Mouse (Mus musculus) embryo, embryonic 10.5 days (tissue): ENCODE measurements around the gene Ipmk.
A peak's percentile ranks its signal among the peaks of the same experiment; 100 is the strongest.

ENCODE experiments used
- DNase-seq: peaks from one replicate; pipeline ENCODE4 v3.0.0-alpha.2; 2015; ENCODE audit warnings: low spot score

Gene Ipmk

DNA sequence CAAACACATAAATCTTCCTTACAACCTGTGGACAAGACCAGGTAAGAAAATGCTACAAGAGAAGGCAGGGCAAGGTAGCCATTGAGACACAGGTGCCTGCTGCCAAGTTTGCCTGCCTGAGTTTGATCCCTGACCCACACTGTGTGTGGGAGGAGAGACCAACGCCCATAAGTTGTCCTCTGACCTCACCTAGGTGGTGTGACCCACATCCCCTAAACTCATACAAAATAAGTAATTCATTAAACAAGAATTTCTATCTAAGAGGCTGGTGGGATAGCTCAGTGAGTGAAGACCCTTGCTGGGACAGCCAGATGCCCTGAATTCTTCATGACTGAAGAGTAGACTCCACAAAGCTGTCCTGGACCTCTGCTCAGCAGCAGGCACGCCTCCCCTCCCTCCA, 7.4 kb upstream of the Ipmk start:
- no peak for DNase-seq

DNA sequence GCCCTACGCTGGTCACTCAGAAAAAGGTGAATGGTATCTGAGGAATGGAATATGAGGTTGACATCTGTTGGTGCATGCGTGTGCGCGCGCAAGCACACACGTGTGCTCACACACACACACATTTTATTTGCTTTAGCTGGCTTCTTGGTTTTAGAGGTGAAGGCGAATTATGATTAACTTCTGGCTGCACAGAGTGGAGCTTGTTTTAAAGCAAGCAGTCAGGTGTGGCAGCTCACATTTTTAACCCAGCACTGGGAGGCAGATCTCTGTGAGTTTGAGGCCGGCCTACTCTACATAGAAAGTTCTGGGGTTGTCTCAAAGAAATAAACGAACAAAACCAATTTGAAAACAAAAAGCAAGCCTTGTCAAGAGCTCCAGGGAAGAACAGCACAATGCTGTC, 6.3 kb upstream of the Ipmk start:
- no peak for DNase-seq

DNA sequence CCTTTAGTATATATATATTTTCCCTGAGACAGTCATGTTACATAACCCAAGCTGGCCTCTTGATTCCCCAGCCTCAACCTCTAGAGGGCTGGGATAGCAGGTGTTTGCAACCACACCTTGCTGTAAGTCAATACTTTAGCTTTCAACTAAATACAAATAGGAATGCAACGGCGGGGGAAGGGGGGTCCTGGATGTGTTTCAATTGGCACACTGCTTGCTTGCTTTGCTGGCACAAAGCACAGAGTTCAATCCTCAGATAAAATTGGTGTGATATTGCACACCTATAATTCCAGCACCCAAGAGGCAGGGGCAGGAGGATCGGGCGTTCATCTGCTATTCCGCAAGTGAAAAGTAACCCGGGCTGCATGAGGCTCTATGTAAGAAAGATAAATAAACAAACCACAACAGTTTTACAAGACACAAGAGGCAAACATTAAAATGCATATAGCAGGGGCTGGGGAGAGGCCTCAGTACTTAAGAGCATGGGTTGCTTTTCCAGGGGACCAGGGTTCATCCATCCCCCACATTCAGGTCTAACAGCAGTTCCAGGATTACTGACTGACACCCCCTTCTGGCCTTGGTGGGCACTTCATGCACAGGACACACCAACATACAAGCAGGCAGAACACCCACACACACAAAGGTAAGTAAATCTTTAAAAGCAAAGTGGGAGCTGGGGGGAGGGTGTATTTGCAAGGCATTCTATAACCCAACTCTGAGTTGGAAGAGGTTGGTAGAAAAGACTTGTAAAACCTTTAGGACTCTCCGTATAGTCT, 5.3 kb upstream of the Ipmk start:
- DNase-seq: peak; percentile 39

DNA sequence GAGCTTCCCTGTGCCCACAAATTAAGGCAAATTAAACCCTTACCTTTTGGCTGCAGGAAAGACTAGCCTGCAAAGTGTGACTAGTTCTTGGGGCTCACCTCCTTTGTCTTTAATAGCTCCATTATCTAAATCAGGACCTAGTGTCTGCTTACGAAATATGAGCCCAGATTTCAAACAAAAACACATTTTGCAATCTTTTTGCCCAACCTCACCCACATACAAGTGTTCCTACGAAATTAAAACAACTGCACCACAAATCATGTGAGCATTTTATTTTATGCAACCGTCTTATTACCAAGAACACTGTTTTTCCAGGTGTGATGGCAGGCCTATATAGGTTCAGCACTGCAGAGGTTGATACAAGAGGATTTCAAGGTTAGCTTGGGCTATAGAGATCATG, 4.4 kb upstream of the Ipmk start:
- DNase-seq: no peak

DNA sequence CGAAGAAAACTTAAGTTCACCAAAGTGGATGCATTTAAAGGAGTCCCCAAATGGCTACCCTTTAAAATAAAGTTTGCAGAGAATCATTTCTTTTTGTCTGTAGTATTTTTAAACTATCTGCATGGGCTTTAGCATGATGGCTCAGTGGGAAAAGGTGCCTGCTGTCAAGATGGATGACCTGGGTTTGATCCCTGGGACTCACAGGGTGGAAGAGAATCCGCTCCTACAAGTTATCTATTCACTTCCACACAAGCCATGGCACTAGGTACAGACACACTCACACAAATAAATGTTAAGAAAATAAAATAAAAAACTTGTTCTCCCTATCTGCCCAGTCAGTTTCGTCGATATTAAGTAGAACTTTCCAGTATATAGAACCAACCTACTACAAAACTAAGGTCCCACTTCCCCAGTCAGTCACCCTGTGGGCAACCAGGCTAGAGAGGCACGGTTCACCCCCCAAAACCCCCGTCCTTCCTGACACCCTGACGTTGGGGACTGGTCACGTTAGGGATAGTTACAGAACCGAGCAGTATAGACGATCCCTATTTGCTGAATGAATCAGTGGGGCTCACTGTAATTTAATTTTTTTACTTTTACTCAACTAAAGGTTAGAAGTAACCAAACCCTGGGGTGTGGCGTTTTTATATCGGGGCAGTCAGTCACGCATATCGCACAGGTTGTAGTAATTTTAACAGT, 3.8 kb upstream of the Ipmk start:
- peak; percentile 5 for DNase-seq

DNA sequence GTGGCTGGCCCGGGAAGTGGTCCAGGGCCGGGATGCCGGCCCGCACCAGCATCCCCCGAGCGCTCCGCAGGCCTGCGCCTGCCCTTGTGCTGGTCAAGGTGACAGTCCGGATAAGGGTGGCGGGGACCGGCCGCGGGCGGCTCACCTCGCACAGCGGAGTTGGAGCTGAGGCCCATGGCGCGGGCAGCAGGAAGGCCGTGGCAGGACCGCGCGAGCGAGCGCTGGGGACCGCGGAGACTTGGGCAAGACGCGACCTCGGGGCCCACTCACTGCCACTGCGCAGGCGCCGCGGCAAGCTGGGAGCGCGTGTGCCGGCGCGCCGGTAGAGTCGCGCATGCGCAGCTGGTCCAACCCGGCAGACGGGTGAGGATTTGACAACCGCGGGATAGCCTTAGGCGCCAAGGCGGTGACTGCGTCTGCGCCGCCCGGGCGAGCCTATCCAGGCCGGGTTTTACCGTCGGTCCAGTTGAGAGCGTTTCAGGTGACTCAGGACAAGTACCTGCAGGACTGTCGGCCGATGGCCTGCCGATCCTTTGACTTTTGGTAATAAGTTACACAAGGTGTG, 2.9 kb upstream of the Ipmk start, which contains the start of gene Cisd1:
TSS of gene Cisd1 (minus strand) at position 376 of the 565 bp plus-strand sequence.
- DNase-seq: peak; percentile 95

DNA sequence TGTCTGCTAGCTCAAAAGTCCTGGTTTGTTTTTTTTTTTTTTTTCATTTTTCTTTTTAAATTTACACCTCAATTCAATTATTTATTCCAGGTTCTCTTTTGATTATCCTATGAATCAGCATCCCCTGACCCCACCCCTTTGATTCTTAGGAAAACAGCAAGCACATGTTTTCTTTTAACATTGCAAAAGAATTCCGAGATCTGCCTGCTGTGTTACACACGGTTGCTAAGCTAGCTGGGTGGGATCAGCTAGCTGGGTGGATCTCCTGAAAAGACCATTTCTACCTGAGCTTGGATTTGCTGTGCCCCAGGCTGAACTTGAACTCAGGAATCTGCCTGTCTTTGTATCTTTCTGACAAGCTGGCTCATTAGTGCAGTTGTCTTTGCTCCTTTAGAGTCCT, 1.5 kb upstream of the Ipmk start:
- no peak for DNase-seq

DNA sequence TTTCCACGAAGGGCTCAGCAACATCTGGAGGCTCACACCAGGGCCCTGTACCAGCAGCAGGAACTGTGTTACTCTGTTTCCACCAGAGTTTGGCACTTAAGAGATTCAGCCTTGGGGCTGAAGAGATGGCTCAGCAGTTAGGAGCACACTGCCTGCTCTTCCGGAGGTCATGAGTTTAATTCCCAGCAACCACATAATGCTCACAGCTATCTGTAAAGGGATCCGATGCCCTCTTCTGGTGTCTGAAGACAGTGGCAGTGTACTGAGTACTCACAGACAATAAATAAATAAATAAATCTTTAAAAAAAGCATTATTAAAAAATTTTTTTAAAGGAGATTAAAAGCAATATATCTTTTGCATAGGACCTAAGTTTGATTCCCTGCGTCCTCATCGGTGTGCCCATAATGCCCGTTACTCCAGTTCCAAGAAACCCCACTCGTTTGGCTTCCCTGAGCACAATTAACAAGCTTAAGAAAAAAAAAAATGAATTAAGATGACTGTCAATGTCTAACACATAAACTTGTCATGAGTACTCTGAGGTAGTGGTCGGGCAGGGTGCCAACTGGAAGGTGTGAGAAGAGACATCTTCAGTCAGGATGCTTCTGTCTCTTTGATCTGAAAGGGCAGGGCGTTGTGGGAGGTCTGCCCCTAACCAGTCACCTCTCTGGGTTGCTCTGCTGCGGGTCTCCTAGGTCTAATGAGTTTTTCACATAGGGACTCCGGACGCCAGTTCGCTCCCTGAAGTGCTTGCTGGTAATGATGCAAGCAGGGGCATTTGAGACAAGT, 648 bp upstream of the Ipmk start:
- peak; percentile 31 for DNase-seq

DNA sequence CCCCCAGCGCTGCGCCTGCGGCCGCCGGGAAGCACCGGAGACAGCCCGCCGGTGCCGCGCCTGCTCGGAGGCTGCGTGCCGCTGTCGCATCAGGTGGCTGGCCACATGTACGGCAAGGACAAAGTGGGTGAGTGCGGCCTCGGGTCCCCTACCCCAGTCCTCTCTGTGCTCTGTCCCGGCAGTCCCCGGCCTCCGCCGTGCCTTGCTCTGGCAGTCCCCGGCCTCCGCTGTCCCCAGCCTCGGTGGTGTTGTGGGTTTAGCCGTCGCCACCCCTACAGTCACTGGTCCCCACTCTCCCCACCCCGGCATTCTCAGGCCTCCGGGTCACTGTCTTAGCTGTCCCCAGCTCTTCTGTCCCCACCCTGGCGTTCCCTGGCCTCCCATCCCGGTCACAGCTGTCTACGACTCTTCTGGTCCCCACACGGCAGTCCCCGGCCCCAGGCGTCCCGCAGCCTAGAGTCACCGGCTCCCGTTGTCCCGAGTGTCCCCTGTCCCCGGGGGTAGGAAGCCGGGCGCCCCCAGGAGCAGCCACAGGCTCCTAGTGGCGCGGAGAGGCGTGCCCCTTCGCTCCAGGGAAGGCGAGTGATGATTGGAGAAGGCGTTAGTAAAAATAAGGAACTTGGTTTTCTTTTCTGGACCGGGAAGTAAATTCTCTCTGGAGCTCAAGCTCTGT, 537 bp downstream of the Ipmk start:
- DNase-seq: peak; percentile 45

DNA sequence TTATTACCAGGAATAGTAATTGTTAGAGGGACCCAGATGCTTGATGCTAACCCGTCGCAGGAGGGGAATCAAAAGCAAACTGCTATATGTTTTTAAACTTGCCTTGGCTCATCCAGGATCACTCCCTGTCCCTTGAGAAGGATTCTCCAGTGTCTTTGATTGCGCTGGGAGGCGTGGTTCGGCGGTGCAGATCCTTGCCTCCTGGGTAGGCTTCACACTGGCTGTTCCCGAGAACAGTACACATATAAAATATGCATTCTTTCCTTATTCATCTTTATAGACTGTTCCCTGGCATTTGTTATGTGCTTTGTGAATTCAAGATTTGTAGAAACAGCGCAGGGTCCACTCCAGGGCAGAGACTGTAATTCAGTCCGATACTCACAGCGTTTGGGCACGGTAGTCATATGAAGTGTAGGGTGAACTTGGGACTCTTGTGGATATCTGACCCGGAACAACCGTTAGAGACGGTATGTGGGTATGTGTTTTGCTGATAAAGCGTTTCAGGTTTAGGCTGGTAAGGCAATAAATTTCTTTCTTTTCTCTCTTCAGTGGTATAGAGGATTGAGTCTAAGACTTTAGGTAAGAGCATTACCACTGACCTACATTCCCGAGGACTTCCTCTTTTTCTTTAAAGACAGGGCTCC, 1.2 kb downstream of the Ipmk start:
- DNase-seq: peak; percentile 50

DNA sequence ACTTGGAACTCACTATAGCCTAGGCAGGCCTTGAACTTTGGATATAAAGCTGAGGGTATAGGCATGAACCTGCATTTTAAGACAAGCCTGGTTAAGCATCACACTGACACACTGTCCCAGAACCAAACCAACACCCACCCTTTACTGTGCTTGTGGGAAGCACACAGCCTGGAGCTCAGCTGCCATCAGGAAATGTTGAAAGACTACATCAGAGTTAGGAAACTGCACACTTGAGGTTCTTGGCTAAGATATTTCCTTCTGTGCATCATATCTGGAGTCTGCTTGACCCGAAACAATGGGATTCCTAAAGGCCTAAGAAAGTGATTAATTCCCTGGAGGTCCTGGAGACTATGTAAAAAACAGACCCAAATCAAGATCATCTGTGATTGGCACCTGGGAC, 1.7 kb downstream of the Ipmk start:
- DNase-seq: no peak

DNA sequence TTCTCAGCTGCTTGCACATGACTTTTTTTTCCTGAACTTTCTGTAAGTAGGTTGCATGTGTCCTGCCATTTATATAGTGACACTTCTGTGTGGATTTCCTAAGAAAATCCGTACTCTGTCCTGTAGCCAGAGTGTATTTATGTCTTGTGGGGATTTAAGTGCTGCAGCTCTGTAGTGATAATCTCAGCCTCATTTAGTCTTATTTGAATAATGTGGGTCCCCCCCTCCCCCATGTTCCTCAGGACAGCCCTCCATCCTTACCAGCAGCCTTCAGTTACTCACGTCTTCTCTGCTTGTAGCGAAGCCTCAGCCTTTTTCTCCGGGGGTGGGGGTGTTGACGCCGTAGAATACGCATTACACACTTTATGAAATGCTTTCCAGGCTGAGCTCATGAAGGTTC, 3.7 kb downstream of the Ipmk start:
- DNase-seq: no peak

DNA sequence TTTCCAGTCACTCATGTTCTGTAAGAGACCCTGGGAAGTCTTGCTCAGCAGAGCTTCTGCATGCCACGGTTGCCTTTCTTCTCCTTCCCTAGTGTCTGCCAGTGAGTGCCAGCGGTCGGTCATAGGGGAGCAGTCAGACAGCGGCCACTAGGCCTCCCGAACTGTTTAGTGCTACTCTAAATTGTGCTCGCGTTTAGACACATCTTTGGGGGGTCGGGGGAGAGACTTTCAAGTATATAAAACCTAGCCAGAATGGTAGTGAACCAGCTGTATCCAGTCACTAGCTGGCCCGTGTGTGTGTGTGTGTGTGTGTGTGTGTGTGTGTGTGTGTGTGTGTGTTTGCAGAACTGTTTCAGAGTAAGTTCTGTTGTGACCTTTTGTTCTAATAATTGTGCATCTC, 6.3 kb downstream of the Ipmk start:
- no peak for DNase-seq

DNA sequence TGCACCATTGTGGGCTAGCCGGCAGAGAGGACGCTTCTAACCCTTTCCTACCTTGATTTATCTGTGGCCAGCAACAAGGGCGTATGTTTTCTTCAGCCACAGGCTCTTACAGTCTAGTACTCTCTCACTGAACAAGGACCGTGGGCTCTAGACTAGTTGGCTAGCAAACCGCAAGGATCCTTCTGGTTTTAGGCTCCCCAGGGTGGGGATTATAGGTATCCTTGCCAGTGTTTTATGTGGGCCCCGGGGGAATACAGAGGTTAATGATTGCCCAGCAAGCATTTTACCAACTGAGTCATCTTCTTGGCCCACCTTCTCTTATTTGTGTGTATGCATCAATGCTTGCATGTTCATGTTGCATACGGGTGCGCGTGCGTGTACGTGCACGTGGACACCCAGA, 7.4 kb downstream of the Ipmk start:
- DNase-seq: no peak

DNA sequence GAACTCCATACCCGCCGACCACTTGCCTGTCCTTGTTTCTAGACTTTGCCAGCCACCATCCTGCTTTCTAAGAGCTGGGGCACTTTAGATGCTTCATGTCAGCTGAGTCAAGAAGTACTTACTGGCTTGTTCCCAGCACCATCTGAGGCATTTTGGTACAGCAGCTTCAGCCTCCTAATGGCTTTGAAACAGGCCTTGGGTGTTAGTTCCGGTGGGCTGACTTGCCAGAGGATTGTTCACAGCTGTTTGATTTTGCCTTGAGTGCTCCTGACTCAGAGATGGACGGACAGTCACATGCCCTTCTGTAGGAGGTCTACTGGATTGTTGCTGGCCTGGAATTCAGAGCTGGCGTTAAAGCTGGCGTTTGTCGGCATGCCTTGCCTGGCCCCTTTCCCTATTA, 13.5 kb downstream of the Ipmk start:
- peak; percentile 19 for DNase-seq

DNA sequence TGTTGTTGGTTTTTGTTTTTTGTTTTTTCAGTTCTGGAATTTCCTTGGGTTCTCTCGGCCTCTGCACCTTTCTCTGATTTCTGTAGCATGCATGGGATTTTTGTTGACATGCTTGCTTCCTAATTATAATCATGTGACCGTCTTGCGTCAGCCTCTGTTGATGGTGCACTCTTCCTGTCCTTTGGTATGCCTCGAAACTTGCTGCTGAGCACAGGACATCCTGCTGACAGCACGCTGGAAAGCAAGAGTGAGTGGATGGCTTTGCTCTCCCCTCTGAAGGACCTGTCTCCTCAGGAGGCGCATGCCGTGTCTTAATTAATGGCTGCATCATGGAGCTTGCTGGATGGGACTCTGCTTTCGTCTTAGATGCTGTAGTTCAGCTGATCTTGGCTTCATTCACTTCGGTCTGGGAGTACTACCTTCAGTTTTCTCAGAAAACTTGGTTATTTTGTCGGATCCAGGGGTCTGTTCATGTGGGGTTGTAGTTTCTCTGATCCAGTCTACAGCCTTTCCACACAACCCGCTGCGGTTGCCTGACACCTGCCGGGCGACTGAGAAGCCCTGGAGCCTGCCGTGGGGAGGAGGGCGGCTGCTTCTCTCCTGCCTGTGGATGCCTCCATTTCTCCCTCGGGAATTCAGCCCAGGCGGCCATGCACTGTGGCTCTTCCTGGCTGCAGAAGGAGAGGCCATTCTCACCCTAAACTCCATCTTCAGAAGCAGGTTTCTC, 14.4 kb downstream of the Ipmk start:
- DNase-seq: peak; percentile 31

DNA sequence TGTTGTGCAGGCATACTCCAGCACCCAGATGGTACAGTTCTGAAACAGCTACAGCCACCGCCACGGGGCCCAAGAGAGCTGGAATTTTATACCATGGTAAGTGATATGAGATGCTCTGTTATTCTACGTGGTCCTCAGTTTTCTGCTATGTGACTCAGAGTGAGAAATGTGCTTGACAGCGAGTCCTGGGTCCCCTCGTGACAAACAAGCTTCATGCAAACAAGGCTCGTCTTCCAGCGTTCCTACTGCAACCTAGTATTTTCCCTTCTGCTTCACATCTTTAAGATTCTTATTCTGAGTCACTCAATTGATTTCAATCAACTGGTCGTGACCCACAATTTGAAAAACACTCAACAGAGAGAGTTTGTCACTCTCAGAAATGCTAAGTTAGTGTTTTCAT, 15.9 kb downstream of the Ipmk start:
- no peak for DNase-seq

DNA sequence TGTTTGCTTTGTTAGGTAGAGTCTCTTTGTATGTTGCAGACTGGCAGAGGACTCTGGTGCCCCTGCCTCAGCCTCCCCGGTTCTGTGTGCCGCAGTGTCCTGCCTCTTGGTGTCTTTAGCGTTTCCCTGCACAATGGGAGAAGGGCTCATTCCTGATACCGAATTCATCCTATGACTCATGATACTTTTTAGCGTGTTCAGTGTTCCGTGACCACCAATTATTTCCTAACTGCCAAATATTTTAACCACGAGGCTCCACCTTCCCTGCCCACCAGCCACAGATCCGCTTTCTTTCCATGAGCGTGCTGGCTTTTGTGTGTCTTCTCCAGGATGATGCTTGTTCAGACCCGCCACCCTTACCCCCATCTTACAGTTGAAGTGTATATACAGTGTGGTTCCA, 16.3 kb downstream of the Ipmk start:
- DNase-seq: no peak

DNA sequence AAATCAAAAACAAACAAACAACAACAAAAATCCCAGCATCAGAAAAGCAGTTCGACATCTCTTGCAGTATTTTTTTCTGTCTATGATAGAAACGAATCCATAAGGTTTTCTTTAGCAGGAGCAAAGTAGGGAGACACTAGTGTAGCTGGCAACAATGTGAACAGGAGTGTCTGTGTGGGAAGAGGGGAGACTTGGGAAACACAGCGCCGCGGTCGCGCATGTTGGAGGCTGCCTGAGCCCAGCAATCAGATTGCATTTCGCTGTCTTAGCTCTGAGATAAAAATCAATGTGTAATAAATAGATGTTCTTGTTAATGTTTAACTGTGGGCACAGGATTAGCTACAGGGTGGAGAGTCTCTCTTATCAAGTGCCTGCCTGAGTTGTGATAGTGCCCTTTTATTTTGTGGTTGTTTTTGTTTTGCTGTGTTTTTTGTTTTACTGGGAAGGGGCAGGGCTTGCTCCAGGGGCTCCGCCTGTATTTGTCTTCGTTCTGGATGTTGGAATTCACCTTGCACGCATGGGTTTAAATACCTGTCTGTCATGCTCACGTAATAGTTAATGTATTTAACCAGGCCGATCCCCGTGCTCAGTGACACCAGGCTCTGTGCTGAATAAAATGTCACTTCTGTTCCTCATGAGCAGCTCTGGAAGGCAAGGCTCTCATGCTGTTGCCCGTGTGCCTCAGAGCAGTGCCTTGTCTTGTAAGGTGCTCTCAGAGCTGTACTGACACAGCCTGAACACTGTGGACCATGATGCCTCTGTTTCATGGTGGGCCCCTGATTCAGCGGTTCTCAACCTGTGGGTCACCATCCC, 20.8 kb downstream of the Ipmk start:
- no peak for DNase-seq

DNA sequence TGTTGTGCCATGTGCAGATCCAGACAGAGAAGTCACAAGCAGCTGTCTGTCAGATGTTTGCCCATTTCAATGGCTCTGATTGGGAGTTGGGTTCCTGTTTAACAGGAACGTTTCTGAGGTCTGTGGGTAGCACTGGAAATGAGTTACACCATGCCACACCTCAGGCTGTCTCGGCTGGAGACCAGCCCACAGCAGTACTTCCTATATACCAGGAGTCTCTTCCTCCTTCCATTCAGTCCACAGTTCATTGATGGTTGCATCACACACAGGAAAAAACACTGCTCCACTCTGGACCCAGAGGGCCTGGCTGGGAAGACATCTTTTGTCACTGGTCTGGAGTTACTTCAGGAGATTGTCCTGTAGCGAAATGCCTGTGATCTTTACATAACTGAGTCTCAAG, 21.9 kb downstream of the Ipmk start:
- DNase-seq: no peak
